Mouse (Mus musculus) liver, postnatal 0 days (tissue): Measurements from ENCODE around the gene Fnip1. TPM values are rescaled to one million over a fixed set of nuclear protein-coding genes. Genes with fewer than 3 reads are reported as not detected.
A peak's percentile ranks its signal among the peaks of the same experiment; 100 is the strongest.

Source experiments
- ATAC-seq: fragments of 200-750 bp; cut with Nextera tagmentation; 2 replicates; pipeline ENCODE4 v1.8.0; 2017; ENCODE audit warnings: mild to moderate bottlenecking, moderate library complexity
- DNase-seq: peaks from one replicate; pipeline ENCODE4 v3.0.0-alpha.2; 2016
- H3K27ac ChIP-seq: fragments of 300-500 bp; sonication (generic); 2 replicates; pipeline ENCODE4 v1.5.1; 2014; ENCODE audit warnings: antibody characterized with exemption, moderate library complexity, mild to moderate bottlenecking, low read depth
- H3K27me3 ChIP-seq: fragments of 300-500 bp; sonication (generic); 2 replicates; pipeline ENCODE4 v1.6.1; 2014; ENCODE audit warnings: low read length, control low read depth, mixed read lengths; ENCODE audit not compliant: insufficient read depth
- H3K36me3 ChIP-seq: fragments of 300-500 bp; sonication (generic); replicated peaks from 2 replicates; pipeline ENCODE4 v1.6.1; 2014; ENCODE audit warnings: mild to moderate bottlenecking, control low read depth, low read length, moderate library complexity, mixed read lengths; ENCODE audit not compliant: insufficient read depth
- H3K4me1 ChIP-seq: fragments of 300-500 bp; sonication (generic); 2 replicates; pipeline ENCODE4 v1.6.1; 2014; ENCODE audit warnings: antibody characterized with exemption, mild to moderate bottlenecking, control low read depth; ENCODE audit not compliant: insufficient read depth
- H3K4me2 ChIP-seq: fragments of 300-500 bp; sonication (generic); 2 replicates; pipeline ENCODE4 v1.6.1; 2014; ENCODE audit warnings: low read depth, mild to moderate bottlenecking, low read length, moderate library complexity, mixed read lengths
- H3K4me3 ChIP-seq: fragments of 300-500 bp; sonication (generic); 2 replicates; pipeline ENCODE4 v1.5.1; 2014; ENCODE audit warnings: low read depth, low read length
- H3K9ac ChIP-seq: fragments of 300-500 bp; sonication (generic); replicated peaks from 2 replicates; pipeline ENCODE4 v1.6.1; 2014; ENCODE audit warnings: mild to moderate bottlenecking, moderate library complexity
- H3K9me3 ChIP-seq: fragments of 300-500 bp; sonication (generic); 2 replicates; pipeline ENCODE4 v1.6.1; 2016; ENCODE audit warnings: mild to moderate bottlenecking, control low read depth, low read length, mixed read lengths
- CTCF ChIP-seq: sonication (generic); IDR thresholded peaks from 2 replicates; pipeline ENCODE4 v1.5.1; 2016; ENCODE audit warnings: antibody characterized with exemption, low read depth
- EP300 ChIP-seq: IDR thresholded peaks from 2 replicates; pipeline ENCODE4 v1.6.1; 2016; ENCODE audit warnings: antibody characterized with exemption, low read depth, mild to moderate bottlenecking
- WGBS: fragments of 180-500 bp; shearing (Covaris S2); extraction: QIAGEN DNeasy Blood & Tissue Kit; methylation state at CpG from one replicate; pipeline ENCODE4 v1.1.7; 2014; ENCODE audit not compliant: insufficient replicate concordance; 5-methylcytosine and 5-hydroxymethylcytosine counted together
- polyA plus RNA-seq: library from polyadenylated mRNA; unstranded; fragments of >200 nt; fragmentation: Nextera tagmentation; extraction: Ambion mirVana; gene quantifications from 2 replicates; pipeline ENCODE4 v1.2.1, GENCODE M21; 2015

Gene Fnip1
- polyA plus RNA-seq, 1 experiment from 2014 or later = 5.2 TPM

GRCm38 (mm10) chr11:54406930-54407546 is 31.0 kb upstream of the Fnip1 start:
- no peak overlapping the region for H3K9ac ChIP-seq
- no peak overlapping the region for H3K27ac ChIP-seq
- no peaks in the 10 kb centered on the region for H3K9me3 ChIP-seq
- no peak for DNase-seq
- H3K4me1 ChIP-seq = no peaks in the 10 kb centered on the region
- ATAC-seq = no peak
- H3K4me3 ChIP-seq = no peak overlapping the region
- no peaks in the 10 kb centered on the region for H3K36me3 ChIP-seq
- 57% methylated on average over 4 of the region's 4 CpGs for WGBS
- TF ChIP-seq EP300 (no peak), CTCF (no peak)
- no peaks in the 10 kb centered on the region for H3K27me3 ChIP-seq
- H3K4me2 ChIP-seq = no peak overlapping the region

GRCm38 (mm10) chr11:54410612-54411011 is 27.4 kb upstream of the Fnip1 start:
- H3K36me3 ChIP-seq = no peaks in the 10 kb centered on the region
- no peak overlapping the region for H3K27ac ChIP-seq
- ATAC-seq (no peak), DNase-seq (no peak)
- no peaks in the 10 kb centered on the region for H3K9me3 ChIP-seq
- no peak overlapping the region for H3K4me2 ChIP-seq
- no peaks in the 10 kb centered on the region for H3K27me3 ChIP-seq
- peaks cover 8% of the 10 kb centered on the region; the same call in 1 of the 2 replicates for H3K4me1 ChIP-seq
- H3K9ac ChIP-seq = no peak overlapping the region
- H3K4me3 ChIP-seq = no peak overlapping the region
- TF ChIP-seq CTCF (peak; percentile 38), EP300 (no peak)

GRCm38 (mm10) chr11:54413017-54413416 is 25.0 kb upstream of the Fnip1 start:
- ATAC-seq = no peak
- H3K4me2 ChIP-seq = peak overlapping the region; percentile 18; the same call in 1 of the 2 replicates

GRCm38 (mm10) chr11:54423007-54423406 is 15.0 kb upstream of the Fnip1 start:
- H3K9me3 ChIP-seq = no peaks in the 10 kb centered on the region
- WGBS = 70% methylated on average over 4 of the region's 4 CpGs
- no peak overlapping the region for H3K4me2 ChIP-seq
- TF ChIP-seq CTCF = no peak
- TF ChIP-seq EP300 = no peak
- H3K36me3 ChIP-seq = no peaks in the 10 kb centered on the region
- ATAC-seq = no peak
- no peak overlapping the region for H3K27ac ChIP-seq
- no peak for DNase-seq
- no peak overlapping the region for H3K9ac ChIP-seq
- H3K27me3 ChIP-seq = no peaks in the 10 kb centered on the region
- no peaks in the 10 kb centered on the region for H3K4me1 ChIP-seq
- no peak overlapping the region for H3K4me3 ChIP-seq

More at GRCm38 (mm10) chr11:54413017-54413416, 25.0 kb upstream of the Fnip1 start:
- no peak overlapping the region for H3K27ac ChIP-seq
- no peaks in the 10 kb centered on the region for H3K9me3 ChIP-seq
- H3K9ac ChIP-seq = no peak overlapping the region
- WGBS = 10% methylated on average over 6 of the region's 6 CpGs
- H3K27me3 ChIP-seq = no peaks in the 10 kb centered on the region
- no peaks in the 10 kb centered on the region for H3K36me3 ChIP-seq
- H3K4me1 ChIP-seq = peaks cover 8% of the 10 kb centered on the region; the same call in 1 of the 2 replicates
- H3K4me3 ChIP-seq = no peak overlapping the region
- TF ChIP-seq EP300 = 0 out of 2 replicates have a peak, but pooled peaks have one; percentile 35
- TF ChIP-seq CTCF = no peak
- DNase-seq = no peak

GRCm38 (mm10) chr11:54426267-54426666 is 11.7 kb upstream of the Fnip1 start:
- H3K4me3 ChIP-seq = no peak overlapping the region
- DNase-seq (no peak), ATAC-seq (no peak)
- no peaks in the 10 kb centered on the region for H3K27me3 ChIP-seq
- H3K36me3 ChIP-seq = no peaks in the 10 kb centered on the region
- no peaks in the 10 kb centered on the region for H3K4me1 ChIP-seq
- TF ChIP-seq EP300 = no peak
- TF ChIP-seq CTCF = no peak
- H3K4me2 ChIP-seq = no peak overlapping the region
- H3K27ac ChIP-seq = no peak overlapping the region
- 40% methylated on average over 5 of the region's 5 CpGs for WGBS
- no peaks in the 10 kb centered on the region for H3K9me3 ChIP-seq
- H3K9ac ChIP-seq = no peak overlapping the region

- no peaks in the 10 kb centered on the region for H3K9me3 ChIP-seq
- H3K4me3 ChIP-seq = no peak overlapping the region
- 53% methylated on average over 2 of the region's 2 CpGs for WGBS
- no peak for DNase-seq
- no peak for TF ChIP-seq CTCF
- TF ChIP-seq EP300 = no peak
- no peaks in the 10 kb centered on the region for H3K36me3 ChIP-seq
- no peaks in the 10 kb centered on the region for H3K27me3 ChIP-seq
- no peaks in the 10 kb centered on the region for H3K4me1 ChIP-seq
- no peak overlapping the region for H3K4me2 ChIP-seq
- no peak overlapping the region for H3K27ac ChIP-seq
- no peak for ATAC-seq
- H3K9ac ChIP-seq = no peak overlapping the region
Measured at GRCm38 (mm10) chr11:54427138-54427537, 10.9 kb upstream of the Fnip1 start.

GRCm38 (mm10) chr11:54427695-54428352 is 10.2 kb upstream of the Fnip1 start:
- Histone ChIP-seq H3K27ac (no peak overlapping the region), H3K4me3 (no peak overlapping the region), H3K9me3 (no peaks in the 10 kb centered on the region), H3K36me3 (no peaks in the 10 kb centered on the region), H3K4me2 (no peak overlapping the region), H3K9ac (no peak overlapping the region), H3K4me1 (no peaks in the 10 kb centered on the region), H3K27me3 (no peaks in the 10 kb centered on the region)
- no peak for TF ChIP-seq EP300
- no peak for TF ChIP-seq CTCF
- 42% methylated on average over 12 of the region's 12 CpGs for WGBS
- no peak for DNase-seq
- ATAC-seq = no peak
